Mouse (Mus musculus) brain, embryonic 14.5 days (tissue): ENCODE data around the gene Klhl7. TPM values are rescaled to one million over a fixed set of nuclear protein-coding genes. Genes with fewer than 3 reads are reported as not detected.

Experiments
- DNase-seq: peaks from one replicate; pipeline ENCODE4 v3.0.0-alpha.2; 2011; ENCODE audit warnings: low read depth
- CTCF ChIP-seq: fragments of 200-500 bp; IDR thresholded peaks from 2 replicates; pipeline ENCODE4 v1.5.1; 2012; ENCODE audit warnings: inconsistent platforms, mild to moderate bottlenecking, moderate library complexity, borderline replicate concordance; ENCODE audit not compliant: insufficient read depth, insufficient read length; ENCODE audit errors: extremely low read depth
- POLR2A ChIP-seq: fragments of 200-500 bp; IDR thresholded peaks from 2 replicates; pipeline ENCODE4 v1.6.1; 2012; ENCODE audit warnings: mild to moderate bottlenecking, inconsistent platforms, borderline replicate concordance; ENCODE audit not compliant: poor library complexity, insufficient read depth, insufficient read length, severe bottlenecking; ENCODE audit errors: extremely low read depth
- polyA plus RNA-seq: library from polyadenylated mRNA; depleted of rRNA; stranded (reverse); fragments of >200 nt; gene quantifications from 2 replicates; pipeline ENCODE4 v1.2.3, GENCODE M21; 2012

Klhl7 gene
- polyA plus RNA-seq, 1 experiment: 120 TPM

DNA sequence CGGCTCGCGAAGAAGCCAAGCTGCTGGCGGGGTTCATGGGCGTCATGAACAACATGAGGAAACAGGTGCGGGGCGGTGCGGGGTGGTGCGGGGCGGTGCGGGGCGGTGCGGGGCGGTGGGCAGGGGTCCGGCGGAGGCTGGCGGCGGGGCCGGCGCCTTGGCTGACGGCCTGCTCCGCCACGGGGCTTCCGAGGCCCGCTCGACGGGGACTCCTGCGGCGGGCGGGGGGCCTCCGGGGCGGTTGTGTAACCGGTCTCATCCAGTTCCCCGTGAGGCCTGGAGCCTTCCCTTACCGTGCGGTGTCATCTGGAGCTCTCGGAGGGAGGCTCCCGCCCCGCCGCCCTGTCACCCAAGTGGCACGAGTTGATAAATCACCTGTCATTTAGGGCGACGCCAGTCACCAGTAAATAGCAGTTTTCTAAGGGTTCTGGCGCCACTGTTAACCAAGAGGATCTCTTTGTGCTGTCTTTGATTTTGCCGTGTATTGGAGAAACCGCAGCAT, 456 bp downstream of the Klhl7 start:
- TF ChIP-seq CTCF: no peak
- TF ChIP-seq POLR2A: no peak; the same call in 1 of the 2 replicates
- DNase-seq: peak; percentile 84

DNA sequence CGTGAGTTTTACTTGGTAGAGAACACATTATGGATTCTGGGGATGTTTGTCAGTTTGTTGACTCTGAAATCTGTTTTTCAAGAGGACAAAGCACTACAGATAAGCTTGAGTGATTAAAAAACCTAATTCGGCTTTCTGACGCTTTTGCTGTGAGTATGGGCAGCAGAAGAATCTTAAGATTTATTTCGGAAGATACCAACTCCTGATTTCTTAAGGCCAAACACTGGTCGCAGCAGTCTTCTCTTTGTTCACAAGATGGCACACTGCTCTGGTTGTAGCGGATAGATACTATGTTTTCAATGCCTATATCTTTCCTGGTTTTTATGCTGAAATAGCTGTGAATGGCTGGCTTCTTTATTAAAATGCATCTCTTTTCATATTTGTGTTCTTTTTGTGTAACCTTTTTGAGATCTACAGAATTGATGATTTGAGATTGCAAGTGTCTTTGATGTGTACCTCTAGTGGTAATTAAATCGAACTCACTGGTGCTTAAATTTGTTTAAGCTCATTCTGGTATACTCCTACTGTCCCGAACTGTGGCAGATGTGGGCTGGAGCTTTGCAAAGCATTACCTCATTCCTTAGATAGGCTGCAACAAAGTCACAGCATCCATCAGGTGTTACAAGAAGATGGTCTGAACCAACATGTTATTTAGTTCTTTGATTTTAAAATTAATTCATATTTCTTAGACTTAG, 1.2 kb downstream of the Klhl7 start:
- TF ChIP-seq POLR2A (no peak), CTCF (peak; percentile 20; the same call in 1 of the 2 replicates)
- peak; percentile 88 for DNase-seq

DNA sequence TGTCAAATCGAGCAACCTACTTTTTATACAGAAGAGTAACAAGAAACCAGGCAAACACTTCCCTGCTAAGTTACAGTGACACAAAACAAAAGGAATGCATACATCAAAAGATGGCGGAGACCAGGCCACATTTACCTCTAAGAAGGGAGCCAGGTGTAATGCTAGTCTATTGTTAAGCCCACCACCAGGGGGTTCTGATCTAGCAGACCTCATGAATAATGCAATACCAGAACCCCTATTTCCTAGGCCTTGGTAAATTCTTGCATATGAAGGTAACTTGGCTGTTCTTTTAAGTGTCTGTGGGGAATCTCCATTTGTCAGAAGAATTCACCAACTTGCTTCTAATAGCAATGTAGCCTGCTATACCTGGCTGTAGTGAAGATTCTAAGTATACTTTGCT, 2.8 kb downstream of the Klhl7 start:
- peak; percentile 29 for DNase-seq

DNA sequence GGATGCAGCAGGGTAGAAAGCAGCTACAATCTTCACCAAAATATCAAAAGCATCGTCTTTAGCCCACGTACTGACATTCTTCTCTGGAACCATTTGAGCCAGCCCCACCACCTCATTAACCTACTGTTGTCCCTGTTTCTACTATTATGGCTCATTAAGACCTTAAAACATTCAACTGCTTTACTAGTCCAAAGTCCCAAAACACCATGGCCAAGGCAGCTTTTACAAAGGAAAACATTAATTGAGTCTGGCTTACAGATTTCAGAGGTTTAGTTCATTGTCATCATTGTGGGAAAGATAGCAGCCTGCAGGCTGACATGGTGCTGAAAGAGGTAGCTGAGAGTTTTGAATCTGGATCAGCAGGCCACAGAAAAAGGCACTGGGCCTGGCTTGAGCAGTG, 3.4 kb downstream of the Klhl7 start:
- no peak for DNase-seq
- no peak for TF ChIP-seq POLR2A
- no peak for TF ChIP-seq CTCF

DNA sequence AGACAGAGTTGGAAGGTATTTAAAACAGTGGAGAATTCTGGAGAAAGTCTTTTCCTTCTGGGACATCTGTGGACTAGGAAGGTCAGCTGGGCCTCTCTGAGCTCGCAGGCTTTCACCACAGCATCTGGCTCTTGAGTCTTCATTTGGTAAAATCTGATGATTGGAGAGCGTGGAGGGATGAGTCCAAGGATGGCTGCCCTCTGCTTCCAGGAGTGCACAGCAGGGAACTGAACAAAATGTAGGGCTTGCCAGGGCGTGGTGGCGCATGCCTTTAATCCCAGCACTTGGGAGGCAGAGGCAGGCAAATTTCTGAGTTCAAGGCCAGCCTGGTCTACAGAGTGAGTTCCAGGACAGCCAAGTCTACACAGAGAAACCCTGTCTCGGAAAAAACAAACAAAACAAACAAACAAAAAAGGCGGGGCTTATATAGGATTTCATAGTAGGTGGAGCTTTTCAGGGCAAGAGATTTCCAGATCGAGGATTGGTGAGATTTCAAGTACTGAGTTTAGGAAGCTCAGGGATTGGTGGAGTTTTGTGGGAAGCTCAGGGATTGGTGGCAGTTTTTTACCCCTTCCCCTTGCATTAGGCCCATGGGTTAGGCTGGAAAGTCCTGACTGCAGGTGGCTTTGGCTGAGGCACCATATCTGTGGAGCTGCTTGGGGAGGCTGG, 6.8 kb downstream of the Klhl7 start:
- TF ChIP-seq POLR2A: no peak
- no peak for TF ChIP-seq CTCF
- DNase-seq: no peak

DNA sequence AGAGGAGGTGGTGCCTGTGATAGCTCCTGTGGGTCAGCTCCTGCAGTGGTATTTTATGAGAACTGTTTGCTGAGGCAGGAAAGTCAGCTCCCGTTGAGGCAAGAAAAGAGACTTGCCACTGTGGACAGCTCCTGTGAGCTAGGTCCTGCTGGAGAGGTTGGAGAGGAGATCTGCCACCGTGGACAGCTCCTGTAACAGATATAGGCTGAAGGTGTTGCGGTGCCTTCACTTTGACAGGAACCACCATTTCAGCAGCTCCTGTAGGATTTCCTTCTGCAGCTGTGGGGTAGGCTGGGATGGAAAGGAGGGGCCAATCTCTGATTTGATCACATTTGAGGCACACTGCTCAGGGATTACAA, 7.3 kb downstream of the Klhl7 start:
- TF ChIP-seq POLR2A (no peak), CTCF (no peak)
- no peak for DNase-seq

DNA sequence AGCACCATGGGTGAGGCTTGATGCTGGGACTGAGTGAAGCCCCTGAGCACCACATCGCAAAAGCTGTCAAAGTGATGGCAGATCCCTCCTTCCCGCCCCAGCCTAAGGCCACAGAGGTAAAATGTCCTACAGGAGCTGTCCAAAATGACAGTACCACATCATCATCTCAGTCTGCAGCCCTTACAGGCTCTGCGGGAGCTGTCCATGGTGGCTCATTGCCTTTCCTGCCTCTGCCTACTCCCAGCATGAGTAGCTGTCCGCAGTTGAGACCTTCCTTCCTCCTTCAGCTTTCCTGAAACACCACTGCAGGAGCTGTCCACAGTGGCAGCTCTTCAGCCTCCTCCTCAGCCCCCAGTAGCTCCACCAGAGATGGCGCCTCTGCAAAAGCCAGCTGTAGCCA, 9.7 kb downstream of the Klhl7 start:
- no peak for TF ChIP-seq POLR2A
- no peak for TF ChIP-seq CTCF
- no peak for DNase-seq

DNA sequence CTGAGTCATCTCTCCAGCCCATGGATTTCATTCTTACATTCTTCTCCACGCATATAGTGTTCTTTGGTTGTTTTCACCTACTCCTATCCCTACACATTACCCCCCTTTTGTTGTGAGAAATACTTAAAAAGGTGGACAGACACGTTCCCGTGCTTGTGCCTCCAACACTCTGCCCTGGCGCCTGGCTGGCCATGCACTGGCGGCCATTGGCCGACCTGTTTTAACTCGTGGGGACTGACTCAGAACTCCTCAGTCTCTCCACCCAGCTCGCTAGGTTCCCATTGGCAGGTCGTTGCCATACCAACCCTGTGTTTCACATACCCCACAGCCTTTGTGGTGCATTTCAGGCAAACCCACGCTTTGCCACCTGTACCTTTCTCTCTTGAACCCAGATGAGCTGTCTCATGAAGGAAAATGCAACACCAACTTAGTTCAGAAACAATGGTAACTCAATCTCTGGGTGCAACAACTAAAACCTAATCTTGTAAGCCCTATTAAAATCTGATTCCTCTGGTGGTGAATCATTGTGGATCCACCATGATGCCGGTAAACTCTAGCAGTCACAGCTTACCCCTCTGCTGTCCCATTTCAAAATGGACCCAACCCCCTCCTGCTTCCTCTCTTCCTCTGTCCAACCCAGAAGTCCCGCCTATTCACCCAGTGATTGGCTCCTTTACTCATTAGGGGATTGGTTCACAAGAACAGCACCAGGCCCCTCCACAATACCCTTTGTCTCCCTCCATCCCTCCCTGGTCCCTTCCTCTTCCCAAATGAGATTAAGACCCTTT, 11.9 kb downstream of the Klhl7 start:
- no peak for DNase-seq
- TF ChIP-seq CTCF (no peak), POLR2A (no peak)

DNA sequence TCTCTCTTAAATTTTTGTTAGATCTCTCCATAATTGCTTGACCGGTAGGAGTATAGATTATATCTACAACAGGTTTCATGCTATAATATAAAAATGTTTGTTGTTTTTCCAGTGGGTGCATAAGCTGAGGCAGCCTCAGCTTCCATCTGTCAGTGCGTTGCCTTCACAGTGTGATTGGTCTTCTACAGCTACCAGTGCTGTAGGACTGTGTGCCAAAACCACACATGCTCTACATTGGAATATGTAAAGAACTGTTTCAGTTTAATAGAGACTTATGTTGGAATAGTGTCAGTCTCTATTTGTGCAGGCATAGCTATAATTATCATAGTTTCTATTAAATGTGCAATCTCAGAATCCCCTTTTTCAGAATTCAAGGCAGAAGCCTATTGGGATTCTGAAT, 21.8 kb downstream of the Klhl7 start:
- TF ChIP-seq POLR2A (no peak), CTCF (no peak)
- DNase-seq: peak; percentile 62

DNA sequence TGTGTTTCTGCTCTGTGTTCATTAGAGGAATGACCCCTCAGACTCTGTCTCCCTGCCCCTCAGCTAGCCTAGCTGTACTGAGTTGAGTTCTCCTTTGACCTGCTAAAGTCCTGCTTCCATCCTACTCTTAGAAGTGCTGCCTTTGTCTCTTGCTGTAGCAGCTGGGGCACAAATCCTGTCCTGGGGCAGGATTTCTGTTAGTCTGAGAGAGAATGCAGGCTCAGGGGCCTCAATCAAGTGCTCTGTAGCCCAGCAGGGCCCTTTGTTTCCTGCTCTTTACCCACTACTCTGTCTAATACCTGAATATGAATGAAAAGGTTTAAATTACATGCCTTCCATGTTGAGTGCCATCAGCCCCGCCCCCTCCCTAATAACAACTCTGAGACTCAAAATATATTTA, 23.8 kb downstream of the Klhl7 start:
- TF ChIP-seq CTCF (no peak), POLR2A (no peak)
- DNase-seq: peak; percentile 82

DNA sequence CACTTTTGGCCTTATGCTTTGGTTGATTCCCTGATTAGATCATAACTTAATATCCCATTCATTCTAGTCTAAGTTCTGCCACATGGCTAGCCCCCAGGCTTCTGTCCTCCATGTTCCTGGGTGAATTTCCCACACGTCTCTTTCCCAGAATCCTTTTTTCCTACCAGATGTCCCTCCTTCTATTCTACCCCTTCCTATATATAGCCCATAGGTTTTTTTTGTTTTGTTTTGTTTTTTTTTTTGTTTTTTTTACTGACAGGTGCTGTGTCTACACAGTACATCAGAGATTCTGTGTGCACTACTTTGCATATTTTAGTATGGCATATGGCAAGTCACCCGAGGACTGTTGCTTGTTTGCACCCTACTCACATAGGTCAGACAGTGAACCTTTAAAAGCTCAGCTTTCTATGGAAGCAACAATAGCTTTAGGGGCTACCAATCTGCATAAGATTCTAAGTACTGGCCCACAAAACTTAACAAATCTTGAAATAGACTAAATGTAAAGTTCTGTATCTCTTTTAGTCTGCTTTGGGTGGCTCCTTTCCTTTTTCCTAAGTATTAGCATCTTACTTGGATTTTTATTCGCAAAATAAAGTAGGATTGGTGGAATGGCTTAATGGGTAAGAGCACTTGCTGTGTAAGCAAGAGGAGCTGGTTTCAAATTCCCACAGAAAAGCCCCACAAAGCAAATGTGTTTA, 24.3 kb downstream of the Klhl7 start:
- TF ChIP-seq POLR2A (no peak), CTCF (no peak)
- peak; percentile 43 for DNase-seq

DNA sequence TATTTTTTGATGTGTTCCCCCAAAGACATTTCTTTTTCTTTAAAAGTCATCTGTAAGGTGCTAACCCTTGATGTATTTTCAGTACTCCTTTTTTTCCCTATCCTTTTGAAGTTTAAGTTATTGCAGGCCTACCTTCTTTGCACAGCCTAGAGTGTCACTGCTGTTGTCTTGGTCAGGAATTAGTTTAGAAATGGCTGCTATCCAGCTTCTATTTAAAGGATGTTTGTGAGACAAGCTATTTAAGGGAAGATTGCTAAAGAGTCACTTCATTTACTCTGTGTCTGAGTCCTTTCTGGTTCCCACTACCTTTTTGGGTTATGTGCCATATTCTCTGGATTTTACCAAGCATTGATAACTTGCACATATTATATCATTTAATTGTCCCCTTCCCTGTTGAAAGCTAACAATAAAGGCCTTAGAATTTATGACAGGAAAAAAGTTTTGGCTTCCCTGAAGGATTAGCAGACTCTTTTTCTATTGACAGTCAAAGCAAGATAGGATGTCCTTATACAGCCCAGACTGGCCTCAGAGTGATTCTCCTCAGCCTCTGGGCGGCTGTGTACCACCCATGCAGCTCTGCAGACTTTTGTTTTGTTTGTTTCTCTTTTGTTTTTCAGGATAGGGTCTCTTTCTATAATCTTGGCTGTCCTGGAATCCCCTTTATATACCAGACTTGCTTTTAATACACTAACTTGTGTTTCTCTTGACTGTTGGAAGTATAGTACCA, 25.7 kb downstream of the Klhl7 start:
- TF ChIP-seq CTCF: no peak
- TF ChIP-seq POLR2A: no peak
- DNase-seq: no peak
